In genomic region chr2:146300500-146301020, GRCm38 (mm10) we compare ENCODE assay signal across 20 mouse cellular contexts.
A peak's percentile ranks its signal among the peaks of the same experiment; 100 is the strongest.
DNase-seq lines count a peak whose midpoint lies in the region; ATAC-seq lines count a peak whose summit lies in the region.
"Had no signal": no experiment of that assay in that cellular context is flagged by ENCODE, and none has a peak within 500 bp of the region (broad histone marks: within the 10 kb centered on the region; RNA-seq: fewer than 3 reads in every experiment).

No protein-coding gene starts in this region.

- H3K27ac ChIP-seq in hindbrain, embryonic 11.5 days (ENCODE audit: low read depth, low read length), result peak overlapping the region; percentile 3; the same call in 1 of the 2 replicates
- H3K27ac ChIP-seq in hindbrain, embryonic 13.5 days, result no peak overlapping the region
- peak overlapping the region; percentile 83 for H3K27ac ChIP-seq in forebrain, embryonic 13.5 days
- peak overlapping the region; percentile 75 for H3K27ac ChIP-seq in midbrain, embryonic 12.5 days (replicated peaks)
- H3K27ac ChIP-seq: gastrocnemius, adult 2 months; kidney, postnatal 0 days; limb, embryonic 15.5 days; liver, embryonic 15.5 days had no signal

- no peak overlapping the region for H3K4me2 ChIP-seq in hindbrain, embryonic 11.5 days (replicated peaks; ENCODE audit: low read depth, low read length)
- H3K4me2 ChIP-seq in hindbrain, embryonic 13.5 days, result no peak overlapping the region
- no peak overlapping the region for H3K4me2 ChIP-seq in forebrain, embryonic 13.5 days
- no peak overlapping the region for H3K4me2 ChIP-seq in midbrain, embryonic 12.5 days (replicated peaks)
- H3K4me2 ChIP-seq: heart, embryonic 11.5 days; limb, embryonic 15.5 days; liver, embryonic 15.5 days had no signal

- no peaks in the 10 kb centered on the region for H3K36me3 ChIP-seq in hindbrain, embryonic 11.5 days (ENCODE audit: control insufficient read depth, insufficient read depth, low read length)
- H3K36me3 ChIP-seq in hindbrain, embryonic 13.5 days, result no peaks in the 10 kb centered on the region
- no peaks in the 10 kb centered on the region for H3K36me3 ChIP-seq in forebrain, embryonic 13.5 days (ENCODE audit: poor library complexity, severe bottlenecking)
- no peaks in the 10 kb centered on the region for H3K36me3 ChIP-seq in midbrain, embryonic 12.5 days
- H3K36me3 ChIP-seq: limb, embryonic 15.5 days; liver, embryonic 15.5 days had no signal

- no peak for ATAC-seq in hindbrain, embryonic 11.5 days (ENCODE audit: low FRiP score)
- ATAC-seq in hindbrain, embryonic 13.5 days (ENCODE audit: low FRiP score), result no peak; the same call in 1 of the 2 replicates
- ATAC-seq in forebrain, embryonic 13.5 days, result peak; percentile 44; the same call in 1 of the 2 replicates
- ATAC-seq in midbrain, embryonic 12.5 days (ENCODE audit: low FRiP score, low read depth), result peak; percentile 29
- ATAC-seq: lung, postnatal 0 days had no signal

- no peak overlapping the region for H3K4me3 ChIP-seq in hindbrain, embryonic 11.5 days (ENCODE audit: low read depth, low read length)
- H3K4me3 ChIP-seq in hindbrain, embryonic 13.5 days, result no peak overlapping the region
- H3K4me3 ChIP-seq in forebrain, embryonic 13.5 days, result no peak overlapping the region
- no peak overlapping the region for H3K4me3 ChIP-seq in midbrain, embryonic 12.5 days
- H3K4me3 ChIP-seq: gastrocnemius, adult 2 months; limb, embryonic 15.5 days; liver, embryonic 15.5 days had no signal

- WGBS in hindbrain, embryonic 11.5 days, result 13% methylated on average over 1 of the region's 1 CpGs
- WGBS in hindbrain, embryonic 13.5 days, result 20% methylated on average over 1 of the region's 1 CpGs
- WGBS in forebrain, embryonic 13.5 days, result 18% methylated on average over 1 of the region's 1 CpGs
- 9% methylated on average over 1 of the region's 1 CpGs for WGBS in midbrain, embryonic 12.5 days

- no peaks in the 10 kb centered on the region; the same call in none of the 2 replicates for H3K4me1 ChIP-seq in hindbrain, embryonic 11.5 days (replicated peaks; ENCODE audit: control insufficient read depth, insufficient read depth, low read length)
- peaks cover 35% of the 10 kb centered on the region for H3K4me1 ChIP-seq in hindbrain, embryonic 13.5 days (replicated peaks)
- H3K4me1 ChIP-seq in forebrain, embryonic 13.5 days, result peaks cover 51% of the 10 kb centered on the region
- peaks cover 44% of the 10 kb centered on the region for H3K4me1 ChIP-seq in midbrain, embryonic 12.5 days
- H3K4me1 ChIP-seq: limb, embryonic 15.5 days; liver, embryonic 15.5 days had no signal

- no peaks in the 10 kb centered on the region for H3K27me3 ChIP-seq in hindbrain, embryonic 11.5 days (ENCODE audit: control insufficient read depth, insufficient read depth, low read length)
- 0 out of 2 replicates have a peak, but pooled peaks cover 3% of the 10 kb centered on the region for H3K27me3 ChIP-seq in hindbrain, embryonic 13.5 days
- no peaks in the 10 kb centered on the region for H3K27me3 ChIP-seq in forebrain, embryonic 13.5 days
- no peaks in the 10 kb centered on the region; the same call in 1 of the 2 replicates for H3K27me3 ChIP-seq in midbrain, embryonic 12.5 days
- H3K27me3 ChIP-seq: CH12.LX; limb, embryonic 15.5 days; liver, embryonic 15.5 days had no signal

- H3K9me3 ChIP-seq in hindbrain, embryonic 11.5 days (ENCODE audit: control insufficient read depth, low read length), result no peaks in the 10 kb centered on the region
- no peaks in the 10 kb centered on the region for H3K9me3 ChIP-seq in hindbrain, embryonic 13.5 days
- no peaks in the 10 kb centered on the region for H3K9me3 ChIP-seq in forebrain, embryonic 13.5 days (replicated peaks)
- H3K9me3 ChIP-seq in midbrain, embryonic 12.5 days, result no peaks in the 10 kb centered on the region
- H3K9me3 ChIP-seq: limb, embryonic 15.5 days; liver, embryonic 15.5 days had no signal

- no peak for DNase-seq in hindbrain, embryonic 11.5 days (ENCODE audit: low spot score)
- DNase-seq in brain, adult 2 months (ENCODE audit: low read depth, low spot score), result peak; percentile 56
- DNase-seq in adipocyte (ENCODE audit: low spot score), result no peak
- DNase-seq in right cerebral cortex, postnatal 14 days, result no peak
- no peak for DNase-seq in lung, postnatal 4 days
- DNase-seq: adrenal gland, adult 2 months; cerebellum, adult 9-11 months; gastrocnemius, adult 2 months; heart, postnatal 10 days; kidney, adult 18-20 months; thymus, postnatal 36 days had no signal

- H3K9ac ChIP-seq in hindbrain, embryonic 11.5 days (ENCODE audit: low read depth, low read length), result no peak overlapping the region
- H3K9ac ChIP-seq in hindbrain, embryonic 13.5 days, result no peak overlapping the region
- no peak overlapping the region for H3K9ac ChIP-seq in forebrain, embryonic 13.5 days
- H3K9ac ChIP-seq in midbrain, embryonic 12.5 days (replicated peaks), result no peak overlapping the region
- H3K9ac ChIP-seq: limb, embryonic 15.5 days; liver, embryonic 15.5 days had no signal

Comparison
In these comparisons a context has a peak if more than half of its experiments do, and no peak if none do; other contexts are left out.
1. ATAC-seq: peak in forebrain, embryonic 13.5 days (single experiment) and midbrain, embryonic 12.5 days (single experiment); none in hindbrain, embryonic 11.5 days (single experiment) and hindbrain, embryonic 13.5 days (single experiment).